Mouse (Mus musculus) midbrain, embryonic 14.5 days (tissue): ENCODE results near the gene Gm36079. TPM values are rescaled to one million over a fixed set of nuclear protein-coding genes. Genes with fewer than 3 reads are reported as not detected.
"Not testable (repeated sequence)": the region's sequence is repeated elsewhere in the genome, so short reads cannot be mapped to it uniquely, and the experiment has no call there.

Experiments used
- ATAC-seq: fragments of 200-750 bp; cut with Nextera tagmentation; 2 replicates; pipeline ENCODE4 v1.8.0; 2017; ENCODE audit warnings: moderate number of reproducible peaks, moderate library complexity; ENCODE audit not compliant: low FRiP score, low TSS enrichment
- DNase-seq: peaks from one replicate; pipeline ENCODE4 v3.0.0-alpha.2; 2015
- H3K27ac ChIP-seq: fragments of 300-500 bp; sonication (generic); replicated peaks from 2 replicates; pipeline ENCODE4 v1.5.1; 2014; ENCODE audit warnings: mild to moderate bottlenecking, low read depth, low read length, moderate library complexity
- H3K27me3 ChIP-seq: fragments of 300-500 bp; sonication (generic); 2 replicates; pipeline ENCODE4 v1.6.1; 2014; ENCODE audit warnings: low read length, control low read depth, mixed read lengths; ENCODE audit not compliant: control insufficient read depth, insufficient read depth
- H3K36me3 ChIP-seq: fragments of 300-500 bp; sonication (generic); 2 replicates; pipeline ENCODE4 v1.6.1; 2014; ENCODE audit warnings: low read length, control low read depth; ENCODE audit not compliant: control insufficient read depth, insufficient read depth
- H3K4me1 ChIP-seq: fragments of 300-500 bp; sonication (generic); 2 replicates; pipeline ENCODE4 v1.6.1; 2014; ENCODE audit warnings: mild to moderate bottlenecking, antibody characterized with exemption, low read length, control low read depth; ENCODE audit not compliant: control insufficient read depth, insufficient read depth
- H3K4me2 ChIP-seq: fragments of 300-500 bp; sonication (generic); 2 replicates; pipeline ENCODE4 v1.6.1; 2014; ENCODE audit warnings: mild to moderate bottlenecking, low read length, moderate library complexity
- H3K4me3 ChIP-seq: fragments of 300-500 bp; sonication (generic); replicated peaks from 2 replicates; pipeline ENCODE4 v1.5.1; 2014; ENCODE audit warnings: low read depth, low read length
- H3K9ac ChIP-seq: fragments of 300-500 bp; sonication (generic); replicated peaks from 2 replicates; pipeline ENCODE4 v1.6.1; 2014; ENCODE audit warnings: mild to moderate bottlenecking, low read length, moderate library complexity
- H3K9me3 ChIP-seq: fragments of 300-500 bp; sonication (generic); 2 replicates; pipeline ENCODE4 v1.6.1; 2016; ENCODE audit warnings: low read length, control low read depth, mixed read lengths; ENCODE audit not compliant: control insufficient read depth
- whole genome bisulfite sequencing: fragments of 180-500 bp; shearing (Covaris S2); extraction: QIAGEN DNeasy Blood & Tissue Kit; methylation state at CpG from one replicate; pipeline ENCODE4 v1.1.7; 2014; 5-methylcytosine and 5-hydroxymethylcytosine counted together
- polyA plus RNA-seq: library from polyadenylated mRNA; unstranded; fragments of >200 nt; fragmentation: Nextera tagmentation; extraction: Ambion mirVana; gene quantifications from 2 replicates; pipeline ENCODE4 v1.2.1, GENCODE M21; 2014

Gene Gm36079
- polyA plus RNA-seq, 1 experiment from 2014 or later = not detected

- ATAC-seq, H3K27me3 ChIP-seq, H3K9ac ChIP-seq, H3K27ac ChIP-seq, H3K4me2 ChIP-seq, DNase-seq, H3K4me1 ChIP-seq, H3K9me3 ChIP-seq, H3K4me3 ChIP-seq, H3K36me3 ChIP-seq: not testable (repeated sequence)
These were observed 16.7 kb downstream of the Gm36079 start for GRCm38 (mm10) chr13:120010068-120010467.

DNA sequence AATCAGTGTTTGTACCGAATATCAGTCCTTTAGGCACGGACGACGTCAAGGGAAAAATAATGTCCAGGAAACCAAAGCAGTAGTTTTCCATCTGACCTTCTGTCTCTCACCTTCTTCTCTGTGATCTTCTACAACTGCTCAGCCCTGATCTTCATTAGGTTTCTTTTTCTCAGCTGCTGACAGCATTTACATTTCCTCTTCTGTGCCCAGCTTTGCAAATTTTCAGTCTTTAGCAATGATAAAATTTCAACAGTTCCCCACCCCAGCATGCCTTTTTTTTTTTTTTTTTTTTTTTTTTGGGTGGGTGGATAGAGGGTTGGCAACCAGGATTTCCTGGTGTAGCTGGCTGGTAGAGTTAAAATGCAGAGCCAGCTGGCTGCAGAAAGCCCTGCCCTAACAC lies 27.6 kb downstream of the Gm36079 start:
- DNase-seq, H3K9ac ChIP-seq, H3K9me3 ChIP-seq, ATAC-seq, H3K36me3 ChIP-seq, H3K4me2 ChIP-seq, H3K27me3 ChIP-seq, H3K4me1 ChIP-seq, H3K4me3 ChIP-seq, H3K27ac ChIP-seq: not testable (repeated sequence)
- WGBS = no CpG with 5 or more reads among the region's 4 CpGs

- no CpG with 5 or more reads among the region's 22 CpGs for WGBS
These were observed 28.2 kb downstream of the Gm36079 start for GRCm38 (mm10) chr13:119998442-119999086.

GRCm38 (mm10) chr13:119991917-119992496 lies 34.8 kb downstream of the Gm36079 start:
- not testable (repeated sequence) for H3K9ac ChIP-seq, H3K27me3 ChIP-seq, H3K27ac ChIP-seq, ATAC-seq, H3K36me3 ChIP-seq, H3K4me3 ChIP-seq, DNase-seq, H3K4me2 ChIP-seq, H3K9me3 ChIP-seq, H3K4me1 ChIP-seq
- no CpG with 5 or more reads among the region's 10 CpGs for WGBS

More at GRCm38 (mm10) chr13:119998442-119999086, 28.2 kb downstream of the Gm36079 start:
- not testable (repeated sequence) for DNase-seq, H3K4me1 ChIP-seq, H3K36me3 ChIP-seq, H3K9me3 ChIP-seq, H3K4me2 ChIP-seq, H3K27me3 ChIP-seq, H3K27ac ChIP-seq, H3K9ac ChIP-seq, ATAC-seq, H3K4me3 ChIP-seq

- not testable (repeated sequence) for H3K27me3 ChIP-seq, H3K4me1 ChIP-seq, DNase-seq, H3K4me2 ChIP-seq, H3K27ac ChIP-seq, H3K36me3 ChIP-seq, H3K4me3 ChIP-seq, ATAC-seq, H3K9me3 ChIP-seq, H3K9ac ChIP-seq
- no CpG with 5 or more reads among the region's 13 CpGs for WGBS
These were observed 35.5 kb downstream of the Gm36079 start for GRCm38 (mm10) chr13:119991264-119991663.

Other genes starting within 250 kb of the Gm36079 start
- 35.2 and 36.3 TPM in 2 replicates for gene Zfp131, start 236.1 kb downstream of the Gm36079 start, polyA plus RNA-seq
- not detected in 2 replicates for gene AF067063, start 196.8 kb downstream of the Gm36079 start, polyA plus RNA-seq
- gene D13Ertd608e, start 191.0 kb downstream of the Gm36079 start, polyA plus RNA-seq = not detected in 2 replicates
- not detected in 2 replicates for gene Tcstv1, start 132.2 kb downstream of the Gm36079 start, polyA plus RNA-seq
- gene Gm21761, start 97.7 kb downstream of the Gm36079 start, polyA plus RNA-seq = not detected in 2 replicates
- gene B020031M17Rik, start 76.2 kb downstream of the Gm36079 start, polyA plus RNA-seq = not detected in 2 replicates
- gene Gm21188, start 25.2 kb upstream of the Gm36079 start, polyA plus RNA-seq = not detected in 2 replicates
- gene Gm20767, start 113.2 kb upstream of the Gm36079 start, polyA plus RNA-seq = not detected in 2 replicates
- gene Gm21818, start 145.4 kb upstream of the Gm36079 start, polyA plus RNA-seq = not detected in 2 replicates
- not detected in 2 replicates for gene Gm21762, start 188.9 kb upstream of the Gm36079 start, polyA plus RNA-seq
- not detected in 2 replicates for gene Gm21731, start 212.1 kb upstream of the Gm36079 start, polyA plus RNA-seq
- gene AF067061, start 236.1 kb upstream of the Gm36079 start, polyA plus RNA-seq = not detected in 2 replicates